Mouse (Mus musculus) forebrain, embryonic 13.5 days (tissue): Measurements from ENCODE around the gene Trmt2b. TPM values are rescaled to one million over a fixed set of nuclear protein-coding genes. Genes with fewer than 3 reads are reported as not detected.

ENCODE experiments used
- ATAC-seq: fragments of 200-750 bp; cut with Nextera tagmentation; 2 replicates; pipeline ENCODE4 v1.8.0; 2017
- H3K27ac ChIP-seq: fragments of 300-500 bp; sonication (generic); 2 replicates; pipeline ENCODE4 v1.5.1; 2015; ENCODE audit warnings: inconsistent platforms, mild to moderate bottlenecking, moderate library complexity
- H3K27me3 ChIP-seq: fragments of 300-500 bp; sonication (generic); 2 replicates; pipeline ENCODE4 v1.6.1; 2015; ENCODE audit warnings: mild to moderate bottlenecking, inconsistent platforms
- H3K36me3 ChIP-seq: fragments of 300-500 bp; sonication (generic); 2 replicates; pipeline ENCODE4 v1.6.1; 2015; ENCODE audit warnings: mild to moderate bottlenecking, inconsistent platforms; ENCODE audit not compliant: poor library complexity, severe bottlenecking
- H3K4me1 ChIP-seq: fragments of 300-500 bp; sonication (generic); 2 replicates; pipeline ENCODE4 v1.6.1; 2015; ENCODE audit warnings: inconsistent platforms
- H3K4me2 ChIP-seq: fragments of 300-500 bp; sonication (generic); 2 replicates; pipeline ENCODE4 v1.6.1; 2015; ENCODE audit warnings: inconsistent platforms, mild to moderate bottlenecking, moderate library complexity
- H3K4me3 ChIP-seq: fragments of 300-500 bp; sonication (generic); 2 replicates; pipeline ENCODE4 v1.5.1; 2015; ENCODE audit warnings: mild to moderate bottlenecking, inconsistent platforms
- H3K9ac ChIP-seq: fragments of 300-500 bp; sonication (generic); 2 replicates; pipeline ENCODE4 v1.6.1; 2015; ENCODE audit warnings: mild to moderate bottlenecking, inconsistent platforms
- H3K9me3 ChIP-seq: fragments of 300-500 bp; sonication (generic); replicated peaks from 2 replicates; pipeline ENCODE4 v1.6.1; 2016; ENCODE audit warnings: inconsistent platforms
- WGBS: fragments of 180-500 bp; shearing (Covaris S2); methylation state at CpG from one replicate; pipeline ENCODE4 v1.1.7; 2015; 5-methylcytosine and 5-hydroxymethylcytosine counted together
- polyA plus RNA-seq: library from polyadenylated mRNA; unstranded; fragments of >200 nt; fragmentation: Nextera tagmentation; extraction: Ambion mirVana; gene quantifications from 2 replicates; pipeline ENCODE4 v1.2.1, GENCODE M21; 2015

Trmt2b gene
- polyA plus RNA-seq, 1 experiment from 2014 or later, result 7.9 TPM

DNA sequence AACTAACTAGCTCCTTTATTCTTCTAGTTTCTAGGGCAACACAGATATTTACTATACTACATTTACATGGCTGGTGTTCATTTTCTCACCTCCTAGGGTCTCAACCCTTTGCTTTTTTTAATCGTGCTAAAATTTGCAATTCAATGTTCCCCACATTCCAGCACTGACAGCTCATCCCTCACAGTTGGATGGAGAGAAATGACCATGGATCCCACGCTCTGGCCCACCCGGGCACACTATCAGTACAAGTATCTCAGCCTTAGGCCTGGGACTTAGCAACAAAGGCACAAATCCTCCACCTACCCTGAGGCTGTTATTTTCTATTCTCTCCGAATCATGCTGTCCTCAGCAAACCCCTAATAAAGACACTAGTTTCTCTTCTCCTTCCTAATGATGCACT is 9.0 kb upstream of the Trmt2b start:
- no peaks in the 10 kb centered on the region for H3K9me3 ChIP-seq
- peak; percentile 65; the same call in 1 of the 2 replicates for ATAC-seq
- WGBS, result 34% methylated on average over 4 of the region's 4 CpGs
- no peak overlapping the region for H3K27ac ChIP-seq
- no peak overlapping the region for H3K4me2 ChIP-seq
- H3K36me3 ChIP-seq, result no peaks in the 10 kb centered on the region
- no peaks in the 10 kb centered on the region for H3K27me3 ChIP-seq
- H3K9ac ChIP-seq, result no peak overlapping the region
- no peak overlapping the region for H3K4me3 ChIP-seq
- H3K4me1 ChIP-seq, result no peaks in the 10 kb centered on the region

DNA sequence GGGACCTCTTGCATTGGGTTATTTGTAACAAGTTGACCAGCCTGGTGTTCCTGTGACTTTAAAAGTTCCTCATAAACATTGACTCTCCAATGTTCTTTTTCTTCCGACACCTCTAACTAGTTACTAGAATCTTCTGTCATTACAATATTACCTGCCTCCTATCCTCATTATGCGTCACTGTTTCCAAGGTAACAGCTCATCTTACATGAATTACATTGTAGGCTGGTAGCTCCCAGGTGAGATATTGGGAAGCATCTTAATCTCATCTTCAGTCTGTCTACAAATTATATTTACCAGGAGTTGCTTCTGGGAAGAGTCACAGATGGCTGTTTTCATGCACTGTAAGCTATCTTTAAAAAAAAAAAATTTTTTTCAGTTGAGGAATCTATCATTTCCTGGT is 8.3 kb upstream of the Trmt2b start:
- H3K4me3 ChIP-seq, result no peak overlapping the region
- H3K36me3 ChIP-seq, result no peaks in the 10 kb centered on the region
- no peak overlapping the region for H3K9ac ChIP-seq
- no peak for ATAC-seq
- no peaks in the 10 kb centered on the region for H3K9me3 ChIP-seq
- H3K4me1 ChIP-seq, result no peaks in the 10 kb centered on the region
- no peaks in the 10 kb centered on the region for H3K27me3 ChIP-seq
- H3K27ac ChIP-seq, result no peak overlapping the region
- WGBS, result 70% methylated on average over 2 of the region's 2 CpGs
- no peak overlapping the region for H3K4me2 ChIP-seq

DNA sequence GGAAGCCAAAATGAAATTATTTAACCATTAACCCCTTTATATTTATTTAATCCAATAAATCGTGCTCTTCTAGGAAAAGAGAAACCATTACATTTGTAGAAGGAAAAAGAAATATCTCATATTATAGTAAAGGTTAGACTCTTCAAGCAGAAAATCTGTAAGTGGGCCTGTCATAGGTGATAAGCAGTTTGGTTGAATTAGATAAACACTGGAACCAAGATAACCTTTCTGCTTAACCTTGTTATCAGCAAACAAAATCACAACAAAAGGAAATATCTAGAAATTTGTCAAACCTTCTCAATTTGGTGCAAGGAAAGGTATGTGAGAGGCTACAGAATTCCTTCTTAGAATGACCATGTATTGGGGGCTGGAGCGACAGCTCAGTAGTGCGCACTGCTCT is 3.7 kb upstream of the Trmt2b start:
- Histone ChIP-seq H3K4me1 (0 out of 2 replicates have a peak, but pooled peaks cover 3% of the 10 kb centered on the region), H3K27ac (no peak overlapping the region), H3K4me2 (no peak overlapping the region), H3K27me3 (no peaks in the 10 kb centered on the region), H3K36me3 (no peaks in the 10 kb centered on the region), H3K9ac (no peak overlapping the region), H3K9me3 (no peaks in the 10 kb centered on the region), H3K4me3 (no peak overlapping the region)
- no peak for ATAC-seq
- 86% methylated on average over 3 of the region's 3 CpGs for WGBS

DNA sequence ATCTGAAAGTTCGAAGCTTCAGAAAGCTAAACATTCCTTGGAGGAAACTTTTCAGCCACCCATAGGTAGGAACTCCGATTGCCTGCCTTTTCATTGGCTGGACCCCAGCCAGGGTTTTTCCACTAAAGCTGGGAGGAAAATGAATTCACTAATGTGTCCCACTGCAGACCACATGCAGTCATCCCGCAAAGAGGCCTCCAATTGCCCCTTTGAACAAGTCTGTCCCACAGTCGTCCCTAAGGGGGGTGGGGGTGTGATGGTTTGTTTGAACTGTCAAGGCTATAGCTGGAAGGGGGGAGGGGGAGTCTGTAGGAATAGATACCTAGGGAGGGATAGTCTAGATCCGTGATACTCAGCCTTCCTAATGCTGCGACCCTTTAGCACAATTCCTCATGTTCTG is 1.1 kb downstream of the Trmt2b start:
- Histone ChIP-seq H3K9me3 (no peaks in the 10 kb centered on the region), H3K4me1 (0 out of 2 replicates have a peak, but pooled peaks cover 3% of the 10 kb centered on the region), H3K27ac (no peak overlapping the region), H3K4me3 (no peak overlapping the region), H3K4me2 (peak overlapping the region; percentile 56), H3K27me3 (no peaks in the 10 kb centered on the region), H3K9ac (no peak overlapping the region), H3K36me3 (no peaks in the 10 kb centered on the region)
- WGBS, result 29% methylated on average over 6 of the region's 6 CpGs
- ATAC-seq, result peak; percentile 57; the same call in 1 of the 2 replicates

DNA sequence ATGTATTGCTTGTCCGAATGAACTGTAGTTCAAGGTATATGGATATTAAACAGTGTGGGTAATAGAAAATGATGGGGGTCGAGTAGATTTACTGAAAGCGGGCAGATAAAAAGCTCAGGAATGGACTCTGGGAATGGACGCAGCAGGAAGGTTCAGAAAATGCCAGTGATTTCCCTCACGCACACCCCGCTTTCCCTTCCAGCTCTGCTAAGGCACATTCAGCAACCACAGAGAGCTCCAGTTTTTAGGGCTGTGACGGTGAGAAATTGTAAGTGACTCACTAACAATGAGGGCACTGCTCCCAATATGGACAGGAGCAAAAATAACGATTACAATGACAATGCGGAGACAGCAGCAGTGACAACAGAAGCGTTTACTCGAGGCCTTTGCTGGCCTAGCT is 14.7 kb downstream of the Trmt2b start:
- WGBS, result 67% methylated on average over 11 of the region's 11 CpGs
- Histone ChIP-seq H3K27ac (no peak overlapping the region), H3K4me1 (no peaks in the 10 kb centered on the region), H3K36me3 (no peaks in the 10 kb centered on the region), H3K4me3 (no peak overlapping the region), H3K9ac (no peak overlapping the region), H3K9me3 (no peaks in the 10 kb centered on the region), H3K4me2 (no peak overlapping the region), H3K27me3 (no peaks in the 10 kb centered on the region)
- ATAC-seq, result no peak

DNA sequence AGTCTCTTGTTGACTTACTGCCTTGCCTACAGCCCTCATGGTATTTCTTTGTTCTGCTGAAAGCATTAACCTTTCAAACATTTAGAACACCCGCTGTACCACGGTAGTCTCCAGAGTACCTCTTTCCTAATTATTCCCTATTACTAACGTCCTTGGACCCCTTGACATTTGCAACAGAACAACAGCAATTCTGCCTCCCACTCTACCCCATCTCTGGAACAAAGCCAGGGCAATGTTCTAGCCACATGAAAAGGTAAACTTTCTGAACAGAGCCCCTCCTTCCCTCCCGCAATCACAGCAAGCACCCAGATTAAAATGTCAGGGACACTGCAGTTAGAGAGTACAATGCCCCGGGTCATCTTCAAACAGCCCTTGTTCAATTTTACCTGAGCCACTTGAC is 15.6 kb downstream of the Trmt2b start:
- no peak overlapping the region for H3K9ac ChIP-seq
- ATAC-seq, result no peak
- H3K4me3 ChIP-seq, result no peak overlapping the region
- H3K36me3 ChIP-seq, result no peaks in the 10 kb centered on the region
- no peaks in the 10 kb centered on the region for H3K27me3 ChIP-seq
- no peaks in the 10 kb centered on the region for H3K9me3 ChIP-seq
- H3K4me1 ChIP-seq, result no peaks in the 10 kb centered on the region
- H3K4me2 ChIP-seq, result no peak overlapping the region
- no peak overlapping the region for H3K27ac ChIP-seq
- 48% methylated on average over 5 of the region's 5 CpGs for WGBS

DNA sequence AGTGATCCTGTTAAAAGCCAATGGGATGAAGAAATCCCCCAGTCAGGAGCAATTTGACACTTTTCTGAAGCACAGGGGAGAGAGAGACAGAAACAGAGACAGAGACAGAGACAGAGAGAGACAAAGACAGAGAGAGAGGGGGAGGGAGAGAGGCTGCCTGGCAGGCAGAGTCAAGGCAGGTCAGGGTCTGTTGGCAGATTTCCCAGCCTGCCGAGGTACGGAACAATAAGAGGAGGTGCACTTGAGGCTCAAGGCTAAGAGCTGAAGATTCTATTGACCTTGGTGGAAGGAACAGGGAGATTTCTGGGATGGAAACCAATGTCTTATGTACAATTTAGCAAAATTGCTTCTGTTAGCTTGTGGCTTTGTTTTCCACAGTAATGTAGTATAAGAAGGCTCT is 28.6 kb downstream of the Trmt2b start:
- no peak overlapping the region for H3K27ac ChIP-seq

DNA sequence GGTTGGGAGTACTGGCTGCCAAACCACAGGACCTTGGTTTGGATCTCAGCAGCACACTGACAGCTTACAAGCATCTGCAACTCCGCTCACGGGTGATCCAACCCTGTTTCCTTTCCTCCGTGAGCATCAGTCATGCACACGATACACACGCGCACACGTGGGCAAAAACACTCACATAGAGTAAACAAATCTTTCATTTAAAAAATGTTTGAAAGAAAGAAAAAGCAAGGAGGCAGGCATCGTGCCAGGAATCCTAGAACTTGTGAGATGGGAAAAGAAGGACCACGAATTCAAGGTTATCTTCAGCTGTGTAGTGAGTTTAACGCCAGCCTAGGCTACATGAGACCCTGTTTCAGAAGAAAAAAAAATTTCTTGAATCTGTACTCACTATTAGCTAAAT is 30.8 kb downstream of the Trmt2b start:
- no peak overlapping the region for H3K4me3 ChIP-seq
- no peak for ATAC-seq
- no peak overlapping the region for H3K4me2 ChIP-seq
- H3K9me3 ChIP-seq, result no peaks in the 10 kb centered on the region
- no peaks in the 10 kb centered on the region for H3K36me3 ChIP-seq
- H3K9ac ChIP-seq, result no peak overlapping the region
- H3K27me3 ChIP-seq, result no peaks in the 10 kb centered on the region
- WGBS, result 87% methylated on average over 10 of the region's 10 CpGs
- no peaks in the 10 kb centered on the region for H3K4me1 ChIP-seq
- no peak overlapping the region for H3K27ac ChIP-seq

More for the DNA sequence above, 28.6 kb downstream of the Trmt2b start:
- Histone ChIP-seq H3K4me2 (no peak overlapping the region), H3K27me3 (no peaks in the 10 kb centered on the region), H3K4me3 (no peak overlapping the region), H3K9me3 (no peaks in the 10 kb centered on the region), H3K36me3 (no peaks in the 10 kb centered on the region), H3K9ac (no peak overlapping the region), H3K4me1 (no peaks in the 10 kb centered on the region)
- WGBS, result 49% methylated on average over 2 of the region's 2 CpGs
- ATAC-seq, result no peak

DNA sequence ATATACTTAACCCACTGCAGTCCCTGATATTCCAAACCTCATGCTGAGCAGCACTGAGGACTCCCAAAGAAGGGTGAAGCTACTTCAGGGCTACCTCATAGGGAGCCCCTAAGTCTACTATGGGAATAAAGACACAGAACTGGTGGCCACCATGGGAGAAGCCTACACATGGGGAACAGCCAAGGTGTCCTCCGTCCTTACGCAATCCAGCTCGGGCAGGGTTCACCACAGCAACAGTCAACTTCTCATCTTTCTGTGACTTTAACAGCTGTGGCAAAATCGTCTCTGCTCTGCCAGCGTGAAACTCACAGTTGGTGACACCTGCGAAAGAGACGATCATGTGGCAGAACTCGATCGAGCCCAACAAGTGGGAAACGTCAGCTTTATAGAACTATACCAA is 38.5 kb downstream of the Trmt2b start:
- Histone ChIP-seq H3K9ac (no peak overlapping the region), H3K4me2 (no peak overlapping the region), H3K27me3 (no peaks in the 10 kb centered on the region), H3K27ac (no peak overlapping the region), H3K4me1 (no peaks in the 10 kb centered on the region), H3K4me3 (no peak overlapping the region), H3K9me3 (no peaks in the 10 kb centered on the region), H3K36me3 (no peaks in the 10 kb centered on the region)
- ATAC-seq, result no peak
- 92% methylated on average over 10 of the region's 10 CpGs for WGBS

DNA sequence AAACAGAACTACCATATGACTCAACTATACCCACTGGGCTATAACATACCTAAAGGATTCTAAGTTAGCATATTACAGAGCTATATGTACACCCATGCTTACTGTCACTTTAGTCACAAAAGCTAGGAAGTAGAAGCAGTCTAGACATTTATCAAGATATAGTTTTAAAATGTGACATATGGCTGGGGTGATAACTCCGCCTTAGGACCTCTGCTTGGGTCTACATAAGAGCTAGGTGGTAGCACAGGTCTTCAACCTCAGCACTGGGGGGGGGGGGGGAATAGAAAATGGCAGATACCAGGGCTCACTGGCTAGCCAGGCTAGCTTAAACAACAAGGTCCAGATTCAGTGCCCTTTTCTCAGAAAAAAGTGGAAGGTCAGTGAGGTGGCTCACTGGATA is 43.7 kb downstream of the Trmt2b start:
- H3K27ac ChIP-seq, result no peak overlapping the region
- H3K4me3 ChIP-seq, result no peak overlapping the region
- 93% methylated on average over 1 of the region's 1 CpGs for WGBS
- H3K27me3 ChIP-seq, result no peaks in the 10 kb centered on the region
- no peak overlapping the region for H3K9ac ChIP-seq
- no peak for ATAC-seq
- H3K9me3 ChIP-seq, result no peaks in the 10 kb centered on the region
- H3K4me2 ChIP-seq, result no peak overlapping the region
- no peaks in the 10 kb centered on the region for H3K4me1 ChIP-seq
- no peaks in the 10 kb centered on the region for H3K36me3 ChIP-seq

DNA sequence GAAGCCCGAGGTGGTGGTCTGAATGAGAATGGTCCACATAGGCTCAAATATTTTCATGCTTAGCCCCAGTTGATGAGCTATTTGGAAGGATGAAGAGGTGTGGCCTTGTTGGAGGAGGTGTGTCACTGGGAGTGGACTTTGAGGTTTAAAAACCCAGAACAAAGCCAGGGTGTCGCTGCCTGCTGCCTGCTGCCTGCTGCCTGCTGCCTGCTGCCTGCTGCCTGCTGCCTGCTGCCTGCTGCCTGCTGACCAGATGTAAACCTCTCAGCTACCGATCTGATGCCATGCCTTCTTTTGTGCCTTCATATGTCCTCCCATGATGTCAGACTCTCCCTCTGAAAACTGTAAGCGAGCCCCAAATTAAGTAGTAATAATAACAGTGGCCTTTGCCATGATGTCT is 54.9 kb downstream of the Trmt2b start, which contains the start of gene Nox1:
Gene Nox1, minus strand, starts transcription at position 101 of the 400 bp plus-strand sequence.
- no peak for ATAC-seq
- WGBS, result 50% methylated on average over 4 of the region's 4 CpGs
- Histone ChIP-seq H3K4me2 (no peak within 1 kb of the TSS), H3K27me3 (no peaks in the 10 kb centered on the region), H3K36me3 (no peaks in the 10 kb centered on the region), H3K9me3 (no peaks in the 10 kb centered on the region), H3K4me1 (no peaks in the 10 kb centered on the region), H3K27ac (no peak within 1 kb of the TSS), H3K4me3 (no peak within 1 kb of the TSS), H3K9ac (no peak within 1 kb of the TSS)

DNA sequence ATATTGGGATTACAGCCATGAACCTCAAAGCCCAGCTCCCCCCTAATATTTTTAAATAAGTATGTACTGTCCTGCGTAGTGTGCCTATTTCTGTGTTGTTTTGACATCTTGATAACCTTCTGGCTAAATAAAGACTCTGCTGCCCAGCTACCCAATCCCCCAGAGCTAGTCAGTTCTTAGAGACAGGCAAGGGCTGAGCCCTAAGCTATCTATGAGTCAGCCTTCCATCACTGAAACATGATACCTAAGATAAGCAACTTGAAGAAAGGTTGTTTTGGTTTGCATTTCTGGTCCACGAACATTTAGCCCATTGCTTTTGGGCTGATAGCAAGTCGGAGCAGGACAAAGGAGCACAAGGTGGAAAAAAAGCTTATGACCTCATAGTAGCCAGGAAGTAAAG is 56.2 kb downstream of the Trmt2b start:
- ATAC-seq, result no peak
- Histone ChIP-seq H3K9ac (no peak overlapping the region), H3K4me3 (no peak overlapping the region), H3K27me3 (no peaks in the 10 kb centered on the region), H3K4me1 (no peaks in the 10 kb centered on the region), H3K9me3 (no peaks in the 10 kb centered on the region), H3K4me2 (no peak overlapping the region), H3K27ac (no peak overlapping the region), H3K36me3 (no peaks in the 10 kb centered on the region)
- 76% methylated on average over 3 of the region's 3 CpGs for WGBS

DNA sequence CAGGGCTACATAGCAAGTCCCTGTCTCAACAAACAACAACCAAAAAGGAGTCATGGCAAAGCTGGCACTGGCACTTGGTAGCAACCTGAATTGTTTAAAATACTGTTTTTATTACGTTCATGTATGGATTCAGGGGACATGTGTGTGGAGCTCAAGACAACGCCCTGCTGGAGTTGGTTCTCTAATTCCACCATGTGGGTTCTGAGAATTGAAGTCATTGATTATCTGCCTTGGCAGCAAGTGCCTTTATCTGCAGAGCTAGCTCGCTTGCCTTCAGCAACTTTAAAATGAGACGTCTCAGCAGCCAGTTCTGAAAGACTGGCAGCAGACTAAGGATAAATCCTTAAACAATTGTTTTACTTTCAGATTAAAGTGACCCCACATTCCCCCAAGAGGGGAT is 58.6 kb downstream of the Trmt2b start:
- Histone ChIP-seq H3K4me1 (no peaks in the 10 kb centered on the region), H3K9me3 (no peaks in the 10 kb centered on the region), H3K27me3 (no peaks in the 10 kb centered on the region), H3K27ac (no peak overlapping the region), H3K9ac (no peak overlapping the region), H3K36me3 (no peaks in the 10 kb centered on the region), H3K4me3 (no peak overlapping the region), H3K4me2 (no peak overlapping the region)
- no peak for ATAC-seq
- 48% methylated on average over 4 of the region's 4 CpGs for WGBS
